Comparison of ENCODE assay signal across 14 mouse cellular contexts in genomic region chr10:18360175-18360574, GRCm38 (mm10). TPM values are rescaled to one million over a fixed set of nuclear protein-coding genes. Genes with fewer than 3 reads are reported as not detected.
DNase-seq lines count a peak whose midpoint lies in the region; ATAC-seq and TF ChIP-seq lines count a peak whose summit lies in the region.
"Had no signal": no experiment of that assay in that cellular context is flagged by ENCODE, and none has a peak within 500 bp of the region (broad histone marks: within the 10 kb centered on the region; RNA-seq: fewer than 3 reads in every experiment).

No protein-coding gene starts in this region.

- no peak for TF ChIP-seq CTCF in kidney, postnatal 0 days (IDR thresholded peaks at IDR 0.05; ENCODE audit: low read depth)

- no peak for ATAC-seq in cerebellum, adult (ENCODE audit: insufficient number of reproducible peaks, low FRiP score, low TSS enrichment)
- no peak for ATAC-seq in kidney, postnatal 0 days (replicated peaks; ENCODE audit: low FRiP score, low read depth)
- ATAC-seq in forebrain, embryonic 15.5 days (replicated peaks): peak; percentile 75
- ATAC-seq: intestine, embryonic 16.5 days had no signal

- H3K27ac ChIP-seq in kidney, postnatal 0 days: no peak overlapping the region
- no peak overlapping the region for H3K27ac ChIP-seq in forebrain, embryonic 15.5 days (replicated peaks)
- H3K27ac ChIP-seq: limb, embryonic 13.5 days; macrophage had no signal

- no peaks in the 10 kb centered on the region for H3K4me1 ChIP-seq in kidney, postnatal 0 days (replicated peaks; ENCODE audit: insufficient read depth, low read length)
- H3K4me1 ChIP-seq in forebrain, embryonic 15.5 days: peaks cover 11% of the 10 kb centered on the region; the same call in 1 of the 2 replicates

- H3K36me3 ChIP-seq in kidney, postnatal 0 days (ENCODE audit: insufficient read depth, low read length): no peaks in the 10 kb centered on the region
- no peaks in the 10 kb centered on the region for H3K36me3 ChIP-seq in forebrain, embryonic 15.5 days
- H3K36me3 ChIP-seq: limb, embryonic 13.5 days had no signal

- H3K9ac ChIP-seq in kidney, postnatal 0 days (ENCODE audit: low read depth, low read length): no peak overlapping the region
- no peak overlapping the region for H3K9ac ChIP-seq in forebrain, embryonic 15.5 days (replicated peaks)
- H3K9ac ChIP-seq: limb, embryonic 13.5 days had no signal

- peak; percentile 21 for DNase-seq in cerebellum, adult 11-12 months
- peak; percentile 29 for DNase-seq in kidney, postnatal 0 days (ENCODE audit: low spot score)
- no peak for DNase-seq in kidney, adult 18-20 months
- peak; percentile 18 for DNase-seq in left cerebral cortex, adult 11 months (ENCODE audit: low spot score)
- DNase-seq in adrenal gland, adult 2 months: no peak
- DNase-seq in heart, adult 9 months (ENCODE audit: low spot score in 2 of 2): no peak
- DNase-seq: cerebellum, adult 8-10 months had no signal

- H3K27me3 ChIP-seq in kidney, postnatal 0 days (ENCODE audit: insufficient read depth, low read length): no peaks in the 10 kb centered on the region
- H3K27me3 ChIP-seq in forebrain, embryonic 15.5 days: peaks cover 4% of the 10 kb centered on the region
- H3K27me3 ChIP-seq: limb, embryonic 13.5 days had no signal

- H3K4me3 ChIP-seq in kidney, postnatal 0 days (replicated peaks; ENCODE audit: low read depth, low read length): no peak overlapping the region
- no peak overlapping the region for H3K4me3 ChIP-seq in forebrain, embryonic 15.5 days
- H3K4me3 ChIP-seq: erythroblast, embryonic 14.5 days; limb, embryonic 13.5 days had no signal

- no peaks in the 10 kb centered on the region for H3K9me3 ChIP-seq in kidney, postnatal 0 days (replicated peaks; ENCODE audit: low read length)
- H3K9me3 ChIP-seq in forebrain, embryonic 15.5 days: no peaks in the 10 kb centered on the region
- H3K9me3 ChIP-seq: limb, embryonic 13.5 days had no signal

- 71% methylated on average over 6 of the region's 6 CpGs for WGBS in kidney, postnatal 0 days
- 17% methylated on average over 6 of the region's 6 CpGs for WGBS in forebrain, embryonic 15.5 days

- no peak overlapping the region for H3K4me2 ChIP-seq in kidney, postnatal 0 days (ENCODE audit: low read length)
- H3K4me2 ChIP-seq in forebrain, embryonic 15.5 days (replicated peaks): 0 out of 2 replicates have a peak overlapping the region, but pooled peaks have one; percentile 3
- H3K4me2 ChIP-seq: heart, embryonic 11.5 days; limb, embryonic 13.5 days had no signal

RNA-seq across cellular contexts. Expression of gene Nhsl1, which starts 41.4 kb away (rescaled TPM):
- polyA plus RNA-seq in kidney, postnatal 0 days (2015; fragmentation: Nextera tagmentation; extraction: Ambion mirVana): 8.5 and 8.8 TPM in 2 replicates
- 16.6 and 17.9 TPM in 2 replicates for polyA plus RNA-seq in forebrain, embryonic 15.5 days (2015; fragmentation: Nextera tagmentation; extraction: Ambion mirVana)
- 1 to 10 TPM; 3.7 to 4.3 TPM for total RNA-seq in adrenal gland, adult 2 months (2021)
- polyA plus RNA-seq in adrenal gland, adult 2 months (2012; rRNA removed): 1.5 and 2.2 TPM in 2 replicates
- polyA plus RNA-seq: erythroblast, embryonic 14.5 days; macrophage had no signal

Comparison
In these comparisons a context has a peak if more than half of its experiments do, and no peak if none do; other contexts are left out.
1. DNase-seq: peak in cerebellum, adult 11-12 months (single experiment), kidney, postnatal 0 days (single experiment) and left cerebral cortex, adult 11 months (single experiment); none in kidney, adult 18-20 months (single experiment), adrenal gland, adult 2 months (single experiment) and heart, adult 9 months (0 of 2).